Mouse (Mus musculus): ENCODE measurements at regions not wholly inside any gene's neighbourhood (a gene's known extent, or its start where the extent isn't known, plus 50 kb on each side); places are given as distances from the start of the nearest gene placed in this dataset.

DNA sequence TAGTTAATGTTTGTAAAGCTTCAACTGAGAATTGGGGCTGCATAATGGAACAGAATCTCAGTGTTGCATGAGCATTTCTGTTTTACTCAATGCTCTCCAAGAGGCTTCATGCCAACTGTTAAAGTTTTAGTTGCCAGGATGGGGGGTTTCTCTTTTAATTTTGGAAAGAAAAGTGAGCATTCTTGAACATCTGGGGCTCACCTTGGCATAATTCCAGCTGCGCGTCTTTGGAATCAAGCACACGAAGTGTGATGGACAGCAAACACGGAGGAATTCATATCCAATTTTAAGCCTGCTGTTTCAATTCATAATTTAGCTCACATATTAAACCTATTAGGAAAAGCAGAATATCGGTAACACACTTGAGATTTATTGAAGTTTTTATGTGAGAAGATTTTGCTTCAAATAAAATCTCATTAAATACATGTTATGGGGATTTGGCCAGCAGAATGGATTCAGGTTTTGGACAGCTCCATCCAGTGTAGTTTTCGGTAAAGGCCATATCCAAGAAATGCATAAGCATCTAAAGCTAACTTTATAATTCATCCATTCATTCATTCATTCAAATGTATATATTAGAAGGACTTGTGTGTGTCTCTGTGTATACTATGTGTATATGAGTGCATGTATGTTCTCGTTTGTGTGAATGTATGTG is 1200.6 kb upstream of the Adgrl4 start:
- TF ChIP-seq POLR2A (IDR thresholded peaks at IDR 0.05; ENCODE audit: extremely low read depth, insufficient read depth, low read length) (no peak), CTCF (IDR thresholded peaks at IDR 0.05; ENCODE audit: low read depth, low read length) (no peak)
